Mouse (Mus musculus) frontal cortex, postnatal 25 days (tissue): ENCODE measurements around the gene Ppard.

Experiments
- DNase-seq, 2 experiments: peaks; one replicate each; pipeline ENCODE4 v3.0.0; 2022; ENCODE audit warnings: low spot score in 2 of 2

Gene Ppard

GRCm38 (mm10) chr17:28281866-28282441, 49.5 kb downstream of the Ppard start:
- no peak for DNase-seq

- DNase-seq: no peak
Measured at GRCm38 (mm10) chr17:28283199-28283598, 50.7 kb downstream of the Ppard start.

- DNase-seq: no peak
Measured at GRCm38 (mm10) chr17:28286133-28286532, 53.6 kb downstream of the Ppard start.

GRCm38 (mm10) chr17:28286964-28287363, 54.5 kb downstream of the Ppard start:
- DNase-seq: no peak

DNA sequence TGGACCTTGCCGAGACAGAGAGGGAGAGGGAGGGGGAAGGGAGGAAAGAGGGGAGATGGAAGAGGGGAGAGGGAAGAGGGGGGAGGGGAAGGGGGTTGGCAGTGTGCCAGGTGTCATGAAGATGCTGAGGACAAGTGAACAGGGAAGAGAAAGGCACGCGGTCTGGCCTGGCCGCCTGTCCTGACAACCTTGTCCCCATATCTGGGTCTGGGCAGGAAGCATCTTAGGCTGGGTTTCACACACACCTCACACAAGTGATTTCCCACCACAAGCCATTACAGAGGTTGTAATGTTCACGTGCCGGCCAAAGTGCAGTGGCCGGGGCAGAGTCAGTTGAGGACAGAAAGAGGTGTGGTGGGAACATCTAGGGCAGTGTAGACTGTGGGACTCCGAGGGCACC, 55.1 kb downstream of the Ppard start:
- no peak for DNase-seq

DNA sequence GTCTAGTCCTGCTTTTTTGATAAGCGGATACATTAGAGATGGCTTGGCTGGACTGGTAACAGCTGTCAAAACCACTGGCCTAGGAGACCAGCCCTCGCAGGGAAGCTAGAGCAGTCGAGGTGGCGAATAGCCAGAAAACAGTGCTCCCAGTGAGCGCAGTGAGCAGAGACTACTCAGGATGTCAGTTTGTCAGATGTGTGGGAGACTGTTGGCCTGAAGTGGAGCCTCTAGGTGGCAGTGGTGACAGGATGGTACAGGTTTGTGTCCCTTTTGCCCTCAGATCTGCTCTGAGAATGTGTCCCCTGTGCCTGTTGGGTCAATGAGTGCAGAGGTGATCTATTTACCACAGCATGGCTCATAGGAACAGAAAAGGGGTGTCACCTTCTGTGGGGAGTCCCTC, 55.5 kb downstream of the Ppard start:
- no peak for DNase-seq

DNA sequence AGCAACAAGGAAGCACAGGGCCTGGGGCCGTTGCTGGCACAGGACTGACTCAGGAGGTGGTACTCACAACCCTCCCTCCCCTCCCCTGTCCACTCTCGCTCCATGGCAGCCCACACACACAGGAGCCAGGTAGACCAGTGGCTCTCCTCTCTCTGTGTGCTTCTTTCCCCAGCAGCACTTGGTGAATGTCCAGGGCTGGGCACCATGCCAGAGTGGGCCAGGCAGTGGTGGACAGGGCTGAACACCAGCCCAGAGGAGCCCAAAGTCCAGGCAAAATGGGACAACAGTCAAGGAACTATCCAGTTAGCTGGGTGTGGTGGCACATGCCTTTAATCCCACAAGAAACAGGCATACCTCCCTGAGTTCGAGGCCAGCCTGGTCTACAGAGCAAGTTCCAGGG, 57.8 kb downstream of the Ppard start:
- no peak for DNase-seq

- DNase-seq: no peak
Measured at GRCm38 (mm10) chr17:28290671-28291070, 58.2 kb downstream of the Ppard start.

DNA sequence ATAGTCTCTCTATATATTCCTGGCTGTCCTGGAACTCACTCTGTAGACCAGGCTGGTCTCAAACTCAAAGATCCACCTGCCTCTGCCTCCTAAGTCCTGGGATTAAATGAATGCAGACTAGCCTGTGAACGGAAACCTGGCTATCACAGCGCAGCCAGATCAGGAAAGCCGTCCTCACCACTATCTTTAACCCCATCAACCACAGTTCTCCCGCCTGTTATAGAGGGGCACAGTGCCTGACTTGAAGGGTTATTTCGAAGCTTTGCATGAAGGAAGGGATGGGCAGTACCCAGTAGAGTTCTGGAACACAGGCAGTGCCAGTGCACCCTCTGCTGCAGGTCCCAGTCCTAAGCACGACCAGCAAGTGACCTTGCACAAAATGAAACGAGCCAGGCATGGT, 58.8 kb downstream of the Ppard start:
- no peak for DNase-seq

DNA sequence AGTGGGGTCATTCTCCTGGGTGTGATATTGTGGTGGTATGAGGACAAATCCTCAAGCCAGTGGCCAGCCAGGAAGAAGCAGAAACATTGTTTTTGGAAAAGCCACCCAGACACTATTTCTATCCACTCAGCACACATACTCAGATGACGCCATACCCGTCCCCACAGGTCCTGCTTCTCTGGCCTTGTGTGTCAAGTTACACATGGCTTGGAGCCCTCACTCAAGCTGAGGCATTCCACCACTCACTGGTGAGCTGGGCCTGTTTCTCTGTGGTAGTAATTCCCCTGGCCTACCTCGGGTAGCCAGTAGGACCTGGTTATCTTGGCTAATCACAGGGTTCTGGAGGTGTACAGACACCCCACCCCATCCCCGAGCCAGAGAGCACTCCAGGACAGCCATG, 61.2 kb downstream of the Ppard start:
- DNase-seq: no peak

- no peak for DNase-seq
Measured at GRCm38 (mm10) chr17:28294449-28295333, 62.2 kb downstream of the Ppard start.

DNA sequence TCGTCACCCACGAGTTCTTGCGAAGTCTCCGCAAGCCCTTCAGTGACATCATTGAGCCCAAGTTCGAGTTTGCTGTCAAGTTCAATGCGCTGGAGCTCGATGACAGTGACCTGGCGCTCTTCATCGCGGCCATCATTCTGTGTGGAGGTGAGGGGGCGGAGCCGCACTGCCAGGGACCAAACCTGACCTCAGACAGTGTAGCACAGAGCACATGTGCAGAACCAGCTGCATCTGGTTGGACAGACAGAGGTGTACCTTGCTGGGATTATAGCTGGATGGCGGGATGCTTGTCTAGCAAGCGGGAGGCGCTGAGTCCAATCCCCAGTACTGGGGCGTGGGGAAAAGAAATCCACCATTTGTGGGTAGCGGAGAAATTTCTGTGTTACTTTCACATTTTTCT, 66.4 kb downstream of the Ppard start:
- DNase-seq: no peak

DNA sequence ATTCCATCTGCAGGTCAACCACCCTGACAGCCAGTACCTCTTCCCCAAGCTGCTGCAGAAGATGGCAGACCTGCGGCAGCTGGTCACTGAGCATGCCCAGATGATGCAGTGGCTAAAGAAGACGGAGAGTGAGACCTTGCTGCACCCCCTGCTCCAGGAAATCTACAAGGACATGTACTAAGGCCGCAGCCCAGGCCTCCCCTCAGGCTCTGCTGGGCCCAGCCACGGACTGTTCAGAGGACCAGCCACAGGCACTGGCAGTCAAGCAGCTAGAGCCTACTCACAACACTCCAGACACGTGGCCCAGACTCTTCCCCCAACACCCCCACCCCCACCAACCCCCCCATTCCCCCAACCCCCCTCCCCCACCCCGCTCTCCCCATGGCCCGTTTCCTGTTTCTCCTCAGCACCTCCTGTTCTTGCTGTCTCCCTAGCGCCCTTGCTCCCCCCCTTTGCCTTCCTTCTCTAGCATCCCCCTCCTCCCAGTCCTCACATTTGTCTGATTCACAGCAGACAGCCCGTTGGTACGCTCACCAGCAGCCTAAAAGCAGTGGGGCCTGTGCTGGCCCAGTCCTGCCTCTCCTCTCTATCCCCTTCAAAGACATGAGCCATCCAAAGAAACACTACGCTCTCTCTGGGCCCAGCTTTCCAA, 67.3 kb downstream of the Ppard start:
- no peak for DNase-seq

DNA sequence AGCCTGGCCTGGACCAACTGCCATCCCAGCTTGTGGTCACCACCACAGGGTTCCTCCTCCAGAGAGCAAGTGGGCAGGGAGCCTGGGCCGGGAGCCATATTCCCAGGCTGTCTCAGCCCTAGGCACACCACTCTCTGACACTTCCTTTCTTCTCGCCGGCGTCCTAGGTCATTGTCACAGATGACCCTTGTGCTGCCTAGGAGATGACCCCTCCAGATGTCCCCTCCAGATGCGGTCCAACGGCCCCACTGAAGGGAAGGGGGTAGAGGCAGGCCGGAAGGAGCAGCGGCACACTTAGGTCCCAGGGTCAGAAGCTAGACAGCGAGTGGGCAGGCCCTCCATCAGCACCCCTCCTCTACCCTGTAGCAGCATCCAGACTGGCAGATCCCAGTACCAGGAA, 67.8 kb downstream of the Ppard start:
- no peak for DNase-seq

DNA sequence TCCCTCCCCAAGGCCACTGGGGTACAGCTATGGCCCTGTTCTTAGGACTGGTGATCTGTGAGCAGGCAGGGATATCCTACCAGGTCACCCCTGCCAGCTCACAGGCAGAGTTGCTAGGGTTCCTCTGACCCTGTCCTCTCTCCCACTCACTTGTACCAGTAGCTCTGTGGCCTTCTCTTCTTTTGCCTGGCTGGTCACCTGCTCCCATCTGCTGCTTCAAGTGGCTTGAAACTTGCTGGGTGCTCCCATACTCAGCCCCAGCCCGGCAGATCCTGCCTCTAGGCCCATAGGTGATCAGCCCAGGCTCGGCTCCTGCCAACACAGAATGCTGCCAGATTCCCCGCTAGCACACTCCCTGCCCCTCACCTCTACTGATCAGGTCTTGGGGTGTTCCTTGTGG, 68.3 kb downstream of the Ppard start:
- no peak for DNase-seq

GRCm38 (mm10) chr17:28305172-28305571, 72.7 kb downstream of the Ppard start:
- no peak for DNase-seq

DNA sequence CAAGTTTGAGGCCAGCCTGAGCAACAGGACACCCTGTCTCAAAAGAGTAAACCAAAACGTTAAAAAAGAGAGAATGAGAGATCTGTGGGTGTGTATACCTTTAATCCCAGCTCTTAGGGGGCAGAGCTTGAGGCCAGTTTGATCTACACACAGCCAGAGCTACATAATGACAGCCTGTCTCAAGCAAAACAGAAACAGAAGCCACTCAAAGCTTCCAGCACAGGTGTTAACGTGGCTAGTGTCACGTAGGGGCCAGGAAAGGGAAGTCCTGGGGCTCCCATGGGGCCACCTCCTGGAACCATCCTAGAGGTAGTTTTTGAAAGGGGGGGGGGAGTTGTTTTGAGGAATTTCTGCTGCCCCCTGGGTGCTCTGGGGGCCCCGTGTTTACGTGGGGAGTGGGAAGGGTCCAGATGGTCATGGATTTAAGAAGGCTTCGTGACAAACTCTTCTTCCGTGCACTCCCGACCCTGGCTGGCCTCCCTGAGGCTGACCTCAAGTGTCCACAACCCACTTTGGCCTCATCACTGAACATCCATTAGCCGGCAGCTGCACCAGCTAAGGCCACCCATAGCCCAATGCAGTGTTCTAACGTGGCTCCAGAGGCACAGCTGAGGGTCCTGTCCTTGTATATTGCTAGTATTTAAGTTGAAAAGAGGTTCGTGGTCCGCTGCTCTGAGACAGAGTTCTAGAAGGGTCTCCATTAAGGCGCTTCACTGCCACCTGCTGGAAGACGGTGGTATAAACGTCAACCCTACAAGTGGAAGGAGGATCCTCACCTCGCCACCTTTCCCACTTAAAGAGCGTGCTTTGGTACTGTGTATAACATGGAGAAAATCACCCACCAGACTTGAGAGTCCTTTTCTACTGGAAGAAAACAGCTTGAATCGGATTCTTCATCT, 76.0 kb downstream of the Ppard start:
- peak; percentile 86 to 90 for DNase-seq

GRCm38 (mm10) chr17:28310831-28311230, 78.3 kb downstream of the Ppard start:
- DNase-seq: no peak

DNA sequence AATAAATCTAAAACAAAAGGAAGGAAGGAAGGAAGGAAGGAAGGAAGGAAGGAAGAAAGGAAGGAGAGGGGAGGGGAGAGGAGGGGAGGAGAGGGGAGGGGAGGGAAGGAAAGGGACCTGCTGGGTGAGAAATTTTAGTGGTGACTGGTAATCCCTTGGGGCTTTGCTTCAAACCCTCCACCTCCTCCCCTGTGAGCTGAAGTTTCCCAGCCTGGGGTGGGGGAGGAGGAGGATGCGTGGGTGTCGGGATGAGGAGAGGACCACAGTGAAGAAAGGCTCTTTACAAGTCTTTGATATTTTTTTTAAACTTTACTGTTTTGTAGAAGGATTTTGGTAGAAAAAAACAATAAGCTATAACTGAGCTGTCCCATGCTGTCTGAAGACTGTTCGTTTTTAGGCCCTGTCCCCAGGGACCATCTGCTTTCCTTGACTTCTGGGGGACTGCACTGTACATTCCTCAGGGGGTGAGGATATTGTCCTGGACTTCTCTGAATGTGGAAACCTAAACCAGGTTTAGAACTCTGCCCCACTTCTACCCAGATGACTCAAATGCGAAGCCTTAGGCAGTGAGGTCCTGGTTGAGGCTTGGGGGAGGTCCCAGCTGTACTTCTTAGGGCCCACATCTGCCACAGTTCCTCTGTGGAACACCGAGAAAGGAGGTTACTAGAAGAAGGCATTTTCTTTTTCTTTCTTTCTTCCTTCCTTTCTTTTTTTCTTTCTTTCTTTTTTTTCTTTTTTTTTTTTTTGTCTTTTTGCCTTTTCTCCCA, 79.0 kb downstream of the Ppard start:
- no peak for DNase-seq

DNA sequence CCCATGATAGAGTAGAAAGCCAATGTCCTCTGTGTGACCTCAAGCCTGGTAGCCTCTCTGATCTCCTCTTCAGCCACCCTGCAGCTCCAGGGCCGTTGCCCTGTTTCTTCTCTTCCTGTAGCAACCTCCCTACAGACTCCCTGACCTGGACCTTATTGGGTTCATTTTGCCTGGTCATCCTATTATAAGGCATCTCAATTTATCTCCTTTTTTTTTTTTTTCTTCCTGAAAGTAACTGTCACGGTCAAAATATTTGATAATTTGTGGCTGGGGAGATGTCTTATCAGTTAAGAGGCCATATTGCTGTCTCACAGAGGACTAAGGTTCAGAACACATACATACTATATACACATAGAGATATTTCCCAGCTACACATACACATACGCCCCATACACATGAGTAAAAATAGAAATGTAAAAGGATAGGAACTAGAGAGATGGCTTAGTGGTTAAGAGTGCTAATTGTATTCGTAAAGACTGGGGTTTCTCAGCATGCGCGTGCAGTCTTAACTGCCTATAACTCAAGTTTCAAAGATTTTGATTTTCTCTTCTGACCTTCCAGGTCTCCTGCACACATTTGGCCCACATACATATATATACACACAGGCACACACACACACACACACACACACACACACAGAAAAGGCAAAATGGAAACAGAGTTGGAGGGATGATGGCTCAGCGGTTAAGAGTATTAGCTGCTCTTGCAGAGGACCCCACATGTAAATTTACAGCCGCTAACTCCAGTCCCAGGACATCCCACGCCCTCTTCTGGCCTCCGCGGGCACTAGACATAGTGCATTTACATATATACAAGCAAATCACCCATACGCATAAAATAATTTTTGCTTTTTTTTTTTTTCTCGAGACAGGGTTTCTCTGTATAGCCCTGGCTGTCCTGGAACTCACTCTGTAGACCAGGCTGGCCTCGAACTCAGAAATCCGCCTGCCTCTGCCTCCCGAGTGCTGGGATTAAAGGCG, 80.0 kb downstream of the Ppard start:
- DNase-seq: no peak
